Mouse (Mus musculus) heart, embryonic 13.5 days (tissue): ENCODE data around the gene Rbp1. TPM values are rescaled to one million over a fixed set of nuclear protein-coding genes. Genes with fewer than 3 reads are reported as not detected.

Source experiments
- ATAC-seq: fragments of 200-750 bp; cut with Nextera tagmentation; 2 replicates; pipeline ENCODE4 v1.8.0; 2017; ENCODE audit warnings: moderate TSS enrichment; ENCODE audit not compliant: insufficient number of reproducible peaks, low FRiP score, low TSS enrichment; ENCODE audit errors: extremely low read depth
- H3K27ac ChIP-seq: fragments of 300-500 bp; sonication (generic); replicated peaks from 2 replicates; pipeline ENCODE4 v1.5.1; 2015; ENCODE audit warnings: moderate library complexity, mild to moderate bottlenecking, inconsistent platforms
- H3K27me3 ChIP-seq: fragments of 300-500 bp; sonication (generic); replicated peaks from 2 replicates; pipeline ENCODE4 v1.6.1; 2015; ENCODE audit warnings: mild to moderate bottlenecking, inconsistent platforms
- H3K36me3 ChIP-seq: fragments of 300-500 bp; sonication (generic); 2 replicates; pipeline ENCODE4 v1.6.1; 2015; ENCODE audit warnings: mild to moderate bottlenecking, inconsistent platforms
- H3K4me1 ChIP-seq: fragments of 300-500 bp; sonication (generic); 2 replicates; pipeline ENCODE4 v1.6.1; 2015; ENCODE audit warnings: inconsistent platforms
- H3K4me2 ChIP-seq: fragments of 300-500 bp; sonication (generic); 2 replicates; pipeline ENCODE4 v1.6.1; 2015; ENCODE audit warnings: inconsistent platforms, mild to moderate bottlenecking, moderate library complexity
- H3K4me3 ChIP-seq: fragments of 300-500 bp; sonication (generic); 2 replicates; pipeline ENCODE4 v1.5.1; 2015; ENCODE audit warnings: moderate library complexity, mild to moderate bottlenecking, inconsistent platforms
- H3K9ac ChIP-seq: fragments of 300-500 bp; sonication (generic); 2 replicates; pipeline ENCODE4 v1.6.1; 2015; ENCODE audit warnings: inconsistent platforms, mild to moderate bottlenecking, moderate library complexity
- H3K9me3 ChIP-seq: fragments of 300-500 bp; sonication (generic); 2 replicates; pipeline ENCODE4 v1.6.1; 2016; ENCODE audit warnings: inconsistent platforms
- WGBS: fragments of 180-500 bp; shearing (Covaris S2); methylation state at CpG from one replicate; pipeline ENCODE4 v1.1.7; 2015; ENCODE audit warnings: mixed read lengths; 5-methylcytosine and 5-hydroxymethylcytosine counted together
- polyA plus RNA-seq: library from polyadenylated mRNA; unstranded; fragments of >200 nt; fragmentation: Nextera tagmentation; extraction: Ambion mirVana; gene quantifications from 2 replicates; pipeline ENCODE4 v1.2.1, GENCODE M21; 2015

Gene Rbp1
- 70.9 and 71.2 TPM in 2 replicates for polyA plus RNA-seq

GRCm38 (mm10) chr9:98422656-98423055 lies at the start of gene Rbp1:
Gene Rbp1, plus strand, starts transcription at chr9:98422961.
- Histone ChIP-seq H3K4me3 (no peak within 1 kb of the TSS), H3K9me3 (no peaks in the 10 kb centered on the region), H3K9ac (no peak within 1 kb of the TSS), H3K27ac (no peak within 1 kb of the TSS), H3K36me3 (peaks cover 6% of the 10 kb centered on the region; the same call in 1 of the 2 replicates), H3K4me1 (peaks cover 27% of the 10 kb centered on the region), H3K4me2 (peak within 1 kb of the TSS; percentile 80; the same call in 1 of the 2 replicates), H3K27me3 (peaks cover 26% of the 10 kb centered on the region)
- 64% methylated on average over 5 of the region's 5 CpGs for WGBS
- ATAC-seq: no peak

GRCm38 (mm10) chr9:98373358-98373757 lies 49.4 kb upstream of the Rbp1 start:
- no peak overlapping the region for H3K4me3 ChIP-seq
- no peak overlapping the region for H3K9ac ChIP-seq
- no peak overlapping the region for H3K27ac ChIP-seq
- no peaks in the 10 kb centered on the region for H3K36me3 ChIP-seq
- H3K4me1 ChIP-seq: no peaks in the 10 kb centered on the region
- H3K9me3 ChIP-seq: no peaks in the 10 kb centered on the region
- 85% methylated on average over 5 of the region's 5 CpGs for WGBS
- H3K27me3 ChIP-seq: no peaks in the 10 kb centered on the region
- H3K4me2 ChIP-seq: no peak overlapping the region
- ATAC-seq: no peak

GRCm38 (mm10) chr9:98374897-98375296 lies 47.9 kb upstream of the Rbp1 start:
- 80% methylated on average over 11 of the region's 11 CpGs for WGBS
- no peak for ATAC-seq

GRCm38 (mm10) chr9:98375329-98376170 lies 47.2 kb upstream of the Rbp1 start:
- no peaks in the 10 kb centered on the region for H3K36me3 ChIP-seq
- H3K9ac ChIP-seq: no peak overlapping the region
- H3K9me3 ChIP-seq: no peaks in the 10 kb centered on the region
- H3K4me3 ChIP-seq: no peak overlapping the region
- H3K27me3 ChIP-seq: no peaks in the 10 kb centered on the region
- H3K4me1 ChIP-seq: no peaks in the 10 kb centered on the region
- 75% methylated on average over 5 of the region's 5 CpGs for WGBS
- no peak overlapping the region for H3K4me2 ChIP-seq
- H3K27ac ChIP-seq: no peak overlapping the region
- ATAC-seq: no peak

More at GRCm38 (mm10) chr9:98374897-98375296, 47.9 kb upstream of the Rbp1 start:
- H3K27me3 ChIP-seq: no peaks in the 10 kb centered on the region
- no peak overlapping the region for H3K4me3 ChIP-seq
- no peak overlapping the region for H3K27ac ChIP-seq
- H3K36me3 ChIP-seq: no peaks in the 10 kb centered on the region
- H3K4me2 ChIP-seq: no peak overlapping the region
- no peaks in the 10 kb centered on the region for H3K9me3 ChIP-seq
- no peak overlapping the region for H3K9ac ChIP-seq
- no peaks in the 10 kb centered on the region for H3K4me1 ChIP-seq

GRCm38 (mm10) chr9:98379736-98380135 lies 43.0 kb upstream of the Rbp1 start:
- Histone ChIP-seq H3K36me3 (no peaks in the 10 kb centered on the region), H3K4me1 (no peaks in the 10 kb centered on the region), H3K9me3 (no peaks in the 10 kb centered on the region), H3K4me3 (no peak overlapping the region), H3K27me3 (no peaks in the 10 kb centered on the region), H3K4me2 (no peak overlapping the region), H3K9ac (no peak overlapping the region), H3K27ac (no peak overlapping the region)
- 68% methylated on average over 4 of the region's 4 CpGs for WGBS
- no peak for ATAC-seq

GRCm38 (mm10) chr9:98380593-98380992 lies 42.2 kb upstream of the Rbp1 start:
- WGBS: 87% methylated on average over 9 of the region's 9 CpGs
- Histone ChIP-seq H3K9me3 (no peaks in the 10 kb centered on the region), H3K4me2 (no peak overlapping the region), H3K4me3 (no peak overlapping the region), H3K4me1 (no peaks in the 10 kb centered on the region), H3K9ac (no peak overlapping the region), H3K27ac (no peak overlapping the region), H3K27me3 (no peaks in the 10 kb centered on the region), H3K36me3 (no peaks in the 10 kb centered on the region)
- no peak for ATAC-seq

- Histone ChIP-seq H3K4me1 (no peaks in the 10 kb centered on the region), H3K27me3 (no peaks in the 10 kb centered on the region), H3K9ac (no peak overlapping the region), H3K9me3 (no peaks in the 10 kb centered on the region), H3K4me2 (no peak overlapping the region), H3K27ac (no peak overlapping the region), H3K4me3 (no peak overlapping the region), H3K36me3 (no peaks in the 10 kb centered on the region)
- no peak for ATAC-seq
- 75% methylated on average over 10 of the region's 10 CpGs for WGBS
Measured at GRCm38 (mm10) chr9:98387741-98388632, 34.8 kb upstream of the Rbp1 start.

- Histone ChIP-seq H3K36me3 (no peaks in the 10 kb centered on the region), H3K4me1 (no peaks in the 10 kb centered on the region), H3K9ac (no peak overlapping the region), H3K4me2 (no peak overlapping the region), H3K27me3 (no peaks in the 10 kb centered on the region), H3K9me3 (no peaks in the 10 kb centered on the region), H3K4me3 (no peak overlapping the region), H3K27ac (no peak overlapping the region)
- WGBS: 79% methylated on average over 5 of the region's 5 CpGs
- no peak for ATAC-seq
Measured at GRCm38 (mm10) chr9:98388633-98388965, 34.2 kb upstream of the Rbp1 start.

GRCm38 (mm10) chr9:98393496-98393895 lies 29.3 kb upstream of the Rbp1 start:
- no peak for ATAC-seq
- Histone ChIP-seq H3K9ac (no peak overlapping the region), H3K4me3 (no peak overlapping the region), H3K4me1 (no peaks in the 10 kb centered on the region), H3K9me3 (no peaks in the 10 kb centered on the region), H3K27me3 (no peaks in the 10 kb centered on the region), H3K36me3 (no peaks in the 10 kb centered on the region), H3K27ac (no peak overlapping the region), H3K4me2 (no peak overlapping the region)
- 75% methylated on average over 4 of the region's 4 CpGs for WGBS

- H3K9ac ChIP-seq: no peak overlapping the region
- 83% methylated on average over 6 of the region's 6 CpGs for WGBS
- no peaks in the 10 kb centered on the region for H3K36me3 ChIP-seq
- no peak overlapping the region for H3K4me3 ChIP-seq
- no peaks in the 10 kb centered on the region for H3K4me1 ChIP-seq
- H3K9me3 ChIP-seq: no peaks in the 10 kb centered on the region
- ATAC-seq: no peak
- no peaks in the 10 kb centered on the region for H3K27me3 ChIP-seq
- H3K4me2 ChIP-seq: no peak overlapping the region
- H3K27ac ChIP-seq: no peak overlapping the region
Measured at GRCm38 (mm10) chr9:98397211-98397610, 25.6 kb upstream of the Rbp1 start.

GRCm38 (mm10) chr9:98397866-98398265 lies 24.9 kb upstream of the Rbp1 start:
- Histone ChIP-seq H3K4me2 (no peak overlapping the region), H3K27me3 (no peaks in the 10 kb centered on the region), H3K36me3 (no peaks in the 10 kb centered on the region), H3K9me3 (no peaks in the 10 kb centered on the region), H3K9ac (no peak overlapping the region), H3K4me1 (no peaks in the 10 kb centered on the region), H3K27ac (no peak overlapping the region), H3K4me3 (no peak overlapping the region)
- WGBS: 79% methylated on average over 3 of the region's 3 CpGs
- ATAC-seq: no peak
